Mouse (Mus musculus): ENCODE data around the gene Bloc1s1. TPM values are rescaled to one million over a fixed set of nuclear protein-coding genes. Genes with fewer than 3 reads are reported as not detected.

The Bloc1s1 gene
- total RNA-seq (2017): 110 to 127 TPM (median 111 TPM) in 3 replicates

DNA sequence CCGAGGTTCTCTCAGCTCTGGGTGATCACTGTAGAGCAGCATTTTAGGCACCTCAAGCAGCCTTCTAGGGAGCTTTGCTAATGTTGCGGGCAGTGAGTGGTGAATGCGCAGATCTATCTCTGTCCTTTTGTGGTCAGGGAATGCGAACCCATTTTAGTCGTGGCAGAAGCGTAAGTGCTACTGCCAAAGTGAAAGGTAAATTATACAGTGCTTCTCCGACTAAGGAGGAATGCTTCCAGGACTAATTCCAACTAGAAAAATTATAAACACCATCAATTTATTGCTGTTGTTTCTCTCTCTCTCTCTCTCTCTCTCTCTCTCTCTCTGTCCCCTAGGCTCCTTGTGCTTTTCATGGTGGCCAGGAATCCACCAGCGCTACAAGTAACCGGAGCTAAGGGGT, at the start of gene Bloc1s1:
Gene Bloc1s1 (minus strand): TSS at position 101 of the 400 bp plus-strand sequence.
- ATAC-seq (replicated peaks; ENCODE audit: insufficient number of reproducible peaks, low FRiP score, low TSS enrichment, poor library complexity, severe bottlenecking): no peak

DNA sequence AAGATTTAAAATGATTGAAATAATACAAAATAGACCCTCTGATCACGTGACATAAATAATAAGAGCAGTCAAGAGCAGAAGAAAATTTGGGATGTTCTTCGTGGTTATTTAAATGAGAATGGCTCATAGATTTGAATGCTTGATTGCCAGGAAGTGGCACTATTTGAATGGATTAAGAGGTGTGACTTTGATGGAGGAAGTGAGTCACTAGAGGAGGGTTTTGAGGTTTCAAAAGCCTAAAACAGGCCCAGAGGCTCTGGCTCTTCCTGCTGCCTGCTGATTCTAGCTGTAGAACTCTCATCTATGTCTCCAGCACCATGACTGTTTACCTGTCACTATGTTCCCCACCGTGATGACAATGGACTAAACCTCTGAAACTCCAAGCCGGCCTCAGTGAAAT, 49.0 kb upstream of the Bloc1s1 start:
- ATAC-seq (replicated peaks; ENCODE audit: insufficient number of reproducible peaks, low FRiP score, low TSS enrichment, poor library complexity, severe bottlenecking): no peak

DNA sequence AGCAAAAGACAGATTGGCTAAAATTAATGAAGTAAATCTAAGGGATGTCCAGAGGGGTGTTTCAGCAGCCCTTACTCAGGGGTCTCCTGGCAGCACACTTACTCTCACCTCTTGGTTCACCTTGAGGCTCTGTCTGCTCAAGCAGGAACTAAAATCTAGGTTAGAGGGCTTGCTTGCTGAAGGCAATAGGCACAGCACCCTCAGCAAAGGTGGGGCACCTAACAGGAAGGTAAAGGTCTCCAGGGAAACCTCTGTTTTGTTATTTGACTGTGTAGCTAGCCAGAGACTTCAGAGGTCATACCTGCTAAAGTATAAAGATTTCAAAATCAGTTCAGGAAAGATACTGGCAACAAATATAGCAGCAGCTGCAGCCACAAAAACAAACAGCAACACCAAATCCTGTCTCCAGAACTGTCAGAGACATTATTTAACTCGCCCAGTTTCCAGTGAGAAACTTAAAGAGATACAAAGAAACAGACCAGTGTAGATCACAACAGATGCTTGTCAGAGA, 47.0 kb upstream of the Bloc1s1 start:
- ATAC-seq (replicated peaks; ENCODE audit: insufficient number of reproducible peaks, low FRiP score, low TSS enrichment, poor library complexity, severe bottlenecking): no peak

DNA sequence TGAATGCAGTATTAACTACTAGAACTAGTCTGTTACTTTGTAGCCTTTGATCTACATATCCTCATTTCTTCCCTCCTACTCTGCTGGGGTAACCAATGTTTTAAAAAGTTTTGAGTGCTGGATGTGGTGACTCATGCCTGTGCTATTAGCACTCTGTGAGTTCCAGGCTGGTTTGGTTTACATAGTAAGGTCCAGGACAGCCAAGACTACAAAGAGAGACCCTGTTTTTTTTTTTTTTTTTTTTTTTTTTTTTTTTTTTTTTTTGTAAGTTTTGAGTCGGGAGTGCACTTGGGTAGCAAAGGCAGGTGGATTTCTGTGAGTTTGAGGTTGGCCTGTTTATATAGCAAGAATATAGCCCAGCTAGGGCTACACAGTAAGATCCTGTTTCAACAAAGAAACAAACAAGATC, 44.5 kb upstream of the Bloc1s1 start:
- ATAC-seq (replicated peaks; ENCODE audit: insufficient number of reproducible peaks, low FRiP score, low TSS enrichment, poor library complexity, severe bottlenecking): no peak

DNA sequence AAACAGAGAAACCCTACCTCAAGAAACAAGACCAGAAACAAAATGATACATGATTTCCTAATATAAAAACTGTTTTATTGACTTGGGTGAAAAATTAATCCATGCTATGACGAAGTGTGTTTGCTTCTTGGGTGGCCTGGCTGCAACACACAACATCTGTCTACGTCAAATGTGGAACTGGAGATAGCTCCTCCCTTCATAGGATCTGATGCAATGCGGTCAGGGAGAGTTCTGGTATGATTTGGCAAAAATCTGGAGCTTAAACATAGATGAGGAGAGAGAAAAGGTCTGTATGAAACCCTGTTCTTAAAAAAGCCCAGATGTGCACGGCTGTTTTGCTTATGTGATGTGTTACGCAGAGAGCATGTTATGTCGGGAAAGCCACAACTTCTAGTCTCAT, 42.0 kb upstream of the Bloc1s1 start:
- ATAC-seq (replicated peaks; ENCODE audit: insufficient number of reproducible peaks, low FRiP score, low TSS enrichment, poor library complexity, severe bottlenecking): no peak

DNA sequence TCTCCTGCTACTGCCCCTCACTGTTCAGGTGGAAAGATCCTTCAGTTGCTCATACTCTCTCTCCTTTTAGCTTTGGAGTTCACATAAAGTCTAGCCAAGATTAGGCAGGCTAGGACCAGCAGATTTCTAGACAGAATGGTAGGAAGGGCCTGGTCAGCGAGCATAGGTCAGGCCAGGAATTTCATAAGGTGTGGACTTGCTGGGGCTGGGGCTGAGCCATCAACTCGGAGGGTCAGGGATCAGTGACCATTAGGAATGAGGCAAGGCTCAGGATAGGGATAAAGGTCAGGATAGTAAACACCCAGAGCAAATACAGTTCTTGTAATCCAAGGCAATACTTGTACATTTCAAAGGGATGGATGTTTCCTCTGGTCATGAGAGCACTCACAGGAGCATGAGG, 41.1 kb upstream of the Bloc1s1 start:
- ATAC-seq (replicated peaks; ENCODE audit: insufficient number of reproducible peaks, low FRiP score, low TSS enrichment, poor library complexity, severe bottlenecking): no peak

DNA sequence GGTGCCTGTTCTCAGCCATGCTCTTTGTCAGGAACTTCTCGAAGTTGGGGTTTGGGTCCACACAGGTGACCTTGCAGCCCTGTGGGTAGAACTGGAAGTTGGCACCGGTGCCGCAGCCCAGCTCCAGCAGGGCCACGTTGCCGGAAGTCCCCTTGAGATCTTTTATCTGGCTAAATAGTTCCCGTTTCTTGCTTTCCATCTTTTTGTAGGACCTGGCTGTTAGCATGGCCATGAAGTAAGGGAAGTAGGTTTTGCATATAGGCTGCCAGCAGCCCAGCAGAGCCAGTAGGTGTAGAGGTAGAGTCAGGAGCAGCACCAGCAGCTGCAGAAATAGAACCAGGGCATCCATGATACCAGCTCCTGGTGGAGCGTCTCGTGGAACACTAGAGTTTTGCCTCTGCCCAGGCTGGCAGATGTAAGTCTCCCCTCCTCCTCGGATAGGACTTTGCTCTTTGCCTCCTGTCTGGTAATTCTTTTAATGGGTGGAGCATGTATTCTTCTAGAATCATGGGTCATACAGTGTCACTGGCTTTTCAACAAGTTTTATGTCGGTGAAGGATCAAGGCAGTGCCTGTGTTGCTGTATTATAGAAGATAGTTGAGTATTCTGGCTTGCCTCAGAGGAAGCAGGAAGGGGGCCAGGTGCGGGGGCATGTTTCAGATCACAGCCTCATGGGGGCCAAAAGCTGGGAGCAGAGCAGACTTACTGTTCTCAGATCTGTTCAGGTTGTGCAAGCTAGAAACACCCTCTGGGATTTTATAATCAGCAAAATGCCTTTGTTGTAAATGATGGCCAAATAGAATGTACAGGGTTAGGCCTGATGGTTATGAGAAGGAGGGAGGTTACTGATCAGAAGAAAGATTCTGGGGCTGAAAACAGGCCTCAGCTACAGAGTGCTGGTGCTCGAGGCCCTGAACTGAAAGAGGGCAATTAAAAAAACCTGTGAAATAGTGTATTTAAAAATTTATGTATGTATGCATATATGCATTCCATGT, 37.1 kb upstream of the Bloc1s1 start, which contains the start of gene Mettl7b:
Gene Mettl7b (minus strand): TSS at position 399 of the 995 bp plus-strand sequence.
- ATAC-seq (replicated peaks; ENCODE audit: insufficient number of reproducible peaks, low FRiP score, low TSS enrichment, poor library complexity, severe bottlenecking): no peak

DNA sequence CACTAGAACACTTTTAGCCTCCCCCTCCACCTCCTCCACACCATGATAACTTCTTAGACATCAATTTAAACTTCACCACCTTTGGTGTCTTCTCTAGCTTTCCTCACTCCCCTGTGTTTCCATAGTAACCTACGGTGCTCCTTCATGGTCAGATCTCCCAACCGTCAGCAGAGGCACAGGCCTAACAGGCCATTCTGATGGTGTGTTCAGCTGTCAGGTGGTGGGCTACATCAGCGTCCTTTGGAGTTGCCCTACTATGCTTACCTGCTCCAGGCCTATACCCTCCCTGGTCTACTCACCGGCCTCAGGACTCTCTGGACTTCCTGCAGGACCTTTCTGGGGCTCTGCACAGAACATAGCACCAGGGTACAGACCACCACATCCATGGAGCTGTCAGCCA, 36.3 kb upstream of the Bloc1s1 start:
- ATAC-seq (replicated peaks; ENCODE audit: insufficient number of reproducible peaks, low FRiP score, low TSS enrichment, poor library complexity, severe bottlenecking): no peak

DNA sequence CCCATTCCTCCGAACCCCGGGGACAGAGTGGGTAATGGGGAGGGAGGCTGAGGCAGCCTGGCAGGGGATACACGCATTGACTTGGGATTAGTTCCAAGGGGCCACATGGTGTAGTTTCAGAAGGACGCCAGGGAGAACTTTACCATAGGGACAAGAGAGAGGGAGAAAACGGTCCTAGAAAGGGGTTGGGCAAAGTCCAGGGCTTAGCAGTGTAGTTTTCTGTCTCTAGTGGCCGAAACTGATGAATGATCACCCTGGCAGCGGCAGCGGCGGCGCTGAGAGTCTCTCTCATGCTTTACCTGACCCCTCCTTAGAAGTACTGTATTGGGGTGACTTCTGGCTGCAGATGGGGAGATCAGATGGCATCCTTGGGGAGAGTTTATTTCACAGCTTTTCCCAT, 34.5 kb upstream of the Bloc1s1 start:
- ATAC-seq (replicated peaks; ENCODE audit: insufficient number of reproducible peaks, low FRiP score, low TSS enrichment, poor library complexity, severe bottlenecking): no peak

DNA sequence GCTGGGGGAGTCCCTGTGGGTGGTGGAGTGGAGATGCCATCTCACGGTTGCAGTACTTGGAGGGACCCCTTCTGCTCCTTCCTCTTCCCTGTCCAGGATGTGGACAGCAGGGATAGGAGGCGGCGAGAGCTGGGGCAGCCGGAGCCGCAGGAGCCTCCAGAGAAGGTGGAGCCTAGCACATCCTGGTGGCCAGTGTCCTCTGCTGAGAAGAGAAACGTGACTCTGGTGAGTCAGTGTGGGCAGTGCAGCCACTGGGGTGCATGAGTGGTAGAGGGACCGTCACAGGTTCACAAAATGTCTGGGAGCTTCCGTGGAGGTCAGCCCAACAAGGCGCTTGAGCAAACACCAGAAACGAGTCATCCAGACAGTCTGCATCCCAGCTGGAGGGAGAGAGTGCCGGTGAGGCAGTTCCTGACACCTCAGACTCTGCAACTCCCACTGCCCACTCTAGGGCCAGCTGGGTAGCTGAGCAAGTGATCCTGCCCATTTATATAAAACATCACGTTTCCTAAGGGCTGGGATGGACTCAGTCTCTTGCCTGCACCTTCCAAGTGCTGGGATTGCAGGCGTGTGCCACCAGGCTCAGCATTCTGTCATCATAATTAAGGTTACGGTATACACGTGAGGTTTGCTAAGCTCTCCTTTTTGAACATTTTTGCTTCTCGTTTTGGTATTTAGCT, 26.5 kb upstream of the Bloc1s1 start:
- ATAC-seq (replicated peaks; ENCODE audit: insufficient number of reproducible peaks, low FRiP score, low TSS enrichment, poor library complexity, severe bottlenecking): no peak

DNA sequence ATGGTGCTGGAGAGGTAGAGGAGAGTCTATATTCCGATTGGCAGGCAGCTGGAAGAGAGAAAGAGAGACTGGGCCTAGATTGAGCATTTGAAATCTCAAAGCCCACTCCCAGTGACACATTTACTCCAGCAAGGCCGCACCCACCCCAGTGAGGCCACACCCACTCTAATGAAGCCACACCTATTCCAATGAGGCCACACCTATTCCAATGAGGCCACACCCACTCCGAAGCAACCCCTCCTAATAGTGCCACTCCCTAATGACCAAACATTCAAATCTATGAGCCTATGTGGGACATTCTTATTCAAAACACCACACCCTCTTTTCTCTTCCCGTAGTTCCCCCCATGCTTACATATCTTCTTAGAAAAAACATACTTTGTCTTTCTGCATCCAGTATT, 23.7 kb upstream of the Bloc1s1 start:
- ATAC-seq (replicated peaks; ENCODE audit: insufficient number of reproducible peaks, low FRiP score, low TSS enrichment, poor library complexity, severe bottlenecking): no peak

DNA sequence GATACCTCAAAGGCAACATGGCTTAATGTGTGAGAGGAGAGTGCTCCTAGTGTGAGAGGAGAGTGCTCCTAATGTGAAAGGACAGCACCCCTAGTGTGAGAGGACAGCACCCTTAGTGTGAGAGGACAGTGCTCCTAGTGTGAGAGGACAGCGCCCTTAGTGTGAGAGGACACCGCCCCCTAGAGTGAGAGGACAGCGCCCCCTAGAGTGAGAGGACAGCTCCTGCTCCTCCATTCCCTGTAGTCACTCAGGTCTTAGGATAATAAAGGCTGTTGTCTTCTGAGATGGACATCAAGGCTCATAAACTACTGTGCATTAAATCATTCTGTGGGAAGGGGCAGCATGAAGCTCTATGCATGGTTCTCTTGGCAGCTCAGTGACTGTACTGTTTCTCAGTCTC, 21.8 kb upstream of the Bloc1s1 start:
- no peak for ATAC-seq (replicated peaks; ENCODE audit: insufficient number of reproducible peaks, low FRiP score, low TSS enrichment, poor library complexity, severe bottlenecking)

DNA sequence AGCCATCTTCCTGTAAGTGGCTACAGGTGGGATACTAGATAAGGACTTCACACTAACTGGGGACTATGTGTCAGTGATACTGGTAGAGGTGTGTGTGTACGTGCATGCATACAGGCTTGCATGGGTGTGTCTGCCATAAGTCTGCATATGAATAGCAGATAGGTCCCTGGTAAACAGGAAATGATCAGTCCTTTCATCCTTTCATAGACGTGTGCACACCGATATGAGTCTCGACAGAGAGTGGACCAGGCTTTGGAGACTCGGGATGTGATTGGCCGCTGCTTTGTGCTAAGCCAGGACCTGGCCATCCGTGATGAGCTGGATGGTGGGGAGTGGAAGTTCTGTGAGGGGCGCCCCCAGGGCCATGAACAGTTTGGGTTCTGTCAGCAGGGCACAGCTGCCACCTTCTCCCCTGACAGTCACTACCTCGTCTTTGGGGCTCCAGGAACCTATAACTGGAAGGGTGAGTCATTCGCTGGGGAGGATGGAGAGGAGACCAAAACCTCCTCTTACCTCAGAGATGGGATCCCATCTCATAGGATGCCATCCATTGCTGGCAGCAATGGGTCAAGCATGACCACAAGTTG, 16.7 kb upstream of the Bloc1s1 start:
- ATAC-seq (replicated peaks; ENCODE audit: insufficient number of reproducible peaks, low FRiP score, low TSS enrichment, poor library complexity, severe bottlenecking): no peak

DNA sequence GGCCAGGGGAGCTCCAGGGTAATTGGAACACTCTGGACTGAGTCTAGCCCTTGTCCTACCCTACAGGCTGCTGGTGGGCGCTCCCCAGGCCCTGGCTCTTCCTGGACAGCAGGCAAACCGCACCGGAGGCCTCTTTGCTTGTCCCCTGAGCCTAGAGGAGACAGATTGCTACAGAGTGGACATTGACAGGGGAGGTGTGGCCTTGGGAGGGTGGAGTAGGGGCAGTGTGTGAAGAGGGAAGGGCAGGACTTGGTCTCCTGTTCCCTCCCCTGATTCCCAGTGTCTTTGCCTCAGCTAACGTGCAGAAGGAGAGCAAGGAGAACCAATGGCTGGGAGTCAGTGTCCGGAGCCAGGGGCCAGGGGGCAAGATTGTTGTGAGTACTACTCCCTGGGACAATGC, 15.1 kb upstream of the Bloc1s1 start:
- ATAC-seq (replicated peaks; ENCODE audit: insufficient number of reproducible peaks, low FRiP score, low TSS enrichment, poor library complexity, severe bottlenecking): no peak

DNA sequence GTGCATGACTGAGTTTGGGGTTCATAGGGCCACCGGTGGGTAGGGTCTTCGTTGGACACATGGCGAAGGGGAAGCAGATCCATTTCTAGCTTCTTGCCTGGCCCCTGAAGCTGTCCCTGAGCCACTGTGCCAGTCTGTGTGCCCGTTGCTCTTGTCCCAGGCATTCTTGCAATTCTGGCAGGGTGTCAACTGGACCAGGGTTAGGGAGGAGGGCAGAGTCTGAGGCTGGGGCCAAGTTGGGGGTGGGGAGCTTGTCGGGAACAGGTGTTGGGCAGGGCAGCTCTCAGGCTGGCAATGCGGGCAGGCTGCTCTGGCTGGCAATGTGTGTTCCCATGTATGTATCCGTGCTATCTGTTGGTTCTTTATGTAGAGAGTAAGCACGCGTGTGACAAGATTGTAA, 14.6 kb upstream of the Bloc1s1 start:
- no peak for ATAC-seq (replicated peaks; ENCODE audit: insufficient number of reproducible peaks, low FRiP score, low TSS enrichment, poor library complexity, severe bottlenecking)

DNA sequence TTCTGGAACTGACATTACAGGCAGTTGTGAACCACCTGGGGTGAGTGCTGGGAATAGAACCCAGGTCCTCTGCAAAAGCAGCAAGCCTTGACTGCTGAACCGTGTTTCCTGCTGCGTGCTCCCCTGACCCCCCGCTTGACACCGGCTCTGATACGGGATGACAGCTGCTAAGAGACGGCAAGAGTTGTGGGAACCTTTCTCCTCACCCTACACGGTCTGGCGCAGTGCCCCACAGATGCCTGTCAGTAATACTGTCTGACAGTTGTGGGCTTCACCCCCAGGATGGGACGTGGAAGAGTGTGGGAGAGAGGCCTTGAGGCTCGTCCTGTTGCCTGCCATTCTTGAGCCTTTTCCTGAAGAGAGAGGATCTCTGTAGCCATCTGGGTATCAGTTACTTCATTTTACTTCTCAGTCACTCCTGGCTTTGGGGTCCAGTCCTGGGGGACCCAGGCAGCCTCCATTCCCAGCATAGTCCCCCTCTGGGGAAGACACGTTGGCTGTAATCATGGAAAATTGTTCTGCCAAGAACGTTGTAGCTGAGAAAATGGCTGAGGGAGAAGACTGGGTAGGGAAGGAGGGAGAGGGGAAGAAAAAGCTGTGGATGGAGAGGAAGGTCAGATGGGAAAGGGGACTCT, 14.0 kb upstream of the Bloc1s1 start:
- ATAC-seq (replicated peaks; ENCODE audit: insufficient number of reproducible peaks, low FRiP score, low TSS enrichment, poor library complexity, severe bottlenecking): no peak

DNA sequence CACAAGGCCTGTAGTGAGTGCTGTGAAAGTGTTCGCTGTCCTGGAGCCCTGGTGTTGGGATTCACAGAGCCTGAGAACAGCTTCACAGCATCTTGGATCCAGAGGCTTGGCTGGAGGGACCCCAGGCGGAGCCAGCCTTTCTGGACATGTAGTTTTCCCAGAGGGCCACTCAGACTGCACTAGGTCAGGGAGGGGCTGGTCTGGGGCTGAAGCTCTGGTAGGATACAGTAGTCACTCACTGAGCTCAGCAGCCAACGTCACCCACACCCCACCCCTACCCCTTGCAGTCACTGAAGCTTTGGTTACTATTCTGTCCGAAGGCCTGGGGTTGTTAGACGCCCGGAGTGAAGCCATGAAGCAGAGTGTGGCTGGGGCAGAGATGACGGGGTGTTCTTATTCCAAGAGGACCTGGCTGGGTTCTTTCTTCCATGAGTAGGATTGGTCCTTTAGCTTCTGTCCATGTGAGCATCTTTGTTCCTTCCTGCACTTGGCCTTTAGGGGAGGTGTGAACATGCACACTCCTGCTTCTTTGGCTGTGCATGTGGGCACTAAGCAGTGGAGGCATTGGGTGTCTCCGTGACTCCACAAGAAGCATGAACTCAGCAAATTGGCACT, 12.1 kb upstream of the Bloc1s1 start:
- ATAC-seq (replicated peaks; ENCODE audit: insufficient number of reproducible peaks, low FRiP score, low TSS enrichment, poor library complexity, severe bottlenecking): no peak

DNA sequence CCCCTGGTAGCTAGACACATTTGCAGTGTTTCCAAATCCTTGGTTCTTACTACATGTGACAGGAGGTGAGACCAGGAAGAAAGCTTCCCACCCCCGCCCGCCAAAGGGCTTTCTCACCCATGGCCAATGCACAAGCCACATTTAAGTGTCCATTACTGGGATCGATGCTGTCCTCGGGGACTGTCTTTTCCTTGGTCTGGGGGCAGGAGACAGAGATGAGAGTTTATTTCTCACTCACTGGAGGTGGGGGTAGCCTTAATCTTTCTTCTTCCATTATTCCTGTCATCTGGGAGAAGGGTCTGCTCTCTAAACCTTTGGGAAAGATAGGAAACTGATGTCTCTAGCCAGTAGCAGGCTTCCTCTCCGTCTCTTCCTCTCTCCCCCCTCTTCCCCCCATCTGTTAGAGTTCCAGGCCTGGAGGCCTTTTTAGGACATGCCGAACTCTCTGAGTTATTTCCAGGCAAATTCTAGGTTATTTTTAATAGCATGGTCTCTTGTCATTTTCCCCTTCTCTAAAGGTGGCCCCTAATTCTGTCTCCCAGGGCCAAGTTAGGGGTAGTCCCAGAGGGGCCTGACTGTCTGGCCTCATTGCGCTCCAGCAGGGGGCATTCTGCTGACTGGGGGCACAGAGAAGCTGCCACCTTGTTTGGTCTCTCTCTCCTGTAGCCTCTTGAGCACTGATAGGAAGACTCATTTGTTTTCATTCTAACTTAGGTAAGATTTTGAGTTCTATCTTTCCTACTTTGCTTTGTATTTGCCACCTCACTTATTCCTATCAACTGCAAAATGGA, 11.4 kb upstream of the Bloc1s1 start:
- no peak for ATAC-seq (replicated peaks; ENCODE audit: insufficient number of reproducible peaks, low FRiP score, low TSS enrichment, poor library complexity, severe bottlenecking)

Measured in monocyte, adult 5-6 weeks (primary cell).